Mouse (Mus musculus) hindbrain, embryonic 13.5 days (tissue): ENCODE results near the gene Gm6205. TPM values are rescaled to one million over a fixed set of nuclear protein-coding genes. Genes with fewer than 3 reads are reported as not detected.
"Not testable (repeated sequence)": the region's sequence is repeated elsewhere in the genome, so short reads cannot be mapped to it uniquely, and the experiment has no call there.

Source experiments
- ATAC-seq: fragments of 200-750 bp; cut with Nextera tagmentation; 2 replicates; pipeline ENCODE4 v1.8.0; 2017; ENCODE audit warnings: moderate TSS enrichment; ENCODE audit not compliant: low FRiP score
- H3K27ac ChIP-seq: fragments of 300-500 bp; sonication (generic); 2 replicates; pipeline ENCODE4 v1.5.1; 2015; ENCODE audit warnings: inconsistent platforms, mild to moderate bottlenecking, moderate library complexity
- H3K27me3 ChIP-seq: fragments of 300-500 bp; sonication (generic); 2 replicates; pipeline ENCODE4 v1.6.1; 2015; ENCODE audit warnings: mild to moderate bottlenecking, inconsistent platforms
- H3K36me3 ChIP-seq: fragments of 300-500 bp; sonication (generic); 2 replicates; pipeline ENCODE4 v1.6.1; 2015; ENCODE audit warnings: mild to moderate bottlenecking, inconsistent platforms
- H3K4me1 ChIP-seq: fragments of 300-500 bp; sonication (generic); replicated peaks from 2 replicates; pipeline ENCODE4 v1.6.1; 2015; ENCODE audit warnings: inconsistent platforms
- H3K4me2 ChIP-seq: fragments of 300-500 bp; sonication (generic); 2 replicates; pipeline ENCODE4 v1.6.1; 2015; ENCODE audit warnings: inconsistent platforms, mild to moderate bottlenecking, moderate library complexity
- H3K4me3 ChIP-seq: fragments of 300-500 bp; sonication (generic); 2 replicates; pipeline ENCODE4 v1.5.1; 2015; ENCODE audit warnings: mild to moderate bottlenecking, inconsistent platforms
- H3K9ac ChIP-seq: fragments of 300-500 bp; sonication (generic); 2 replicates; pipeline ENCODE4 v1.6.1; 2015; ENCODE audit warnings: mild to moderate bottlenecking, inconsistent platforms
- H3K9me3 ChIP-seq: fragments of 300-500 bp; sonication (generic); 2 replicates; pipeline ENCODE4 v1.6.1; 2016; ENCODE audit warnings: inconsistent platforms
- WGBS: fragments of 180-500 bp; shearing (Covaris S2); methylation state at CpG from one replicate; pipeline ENCODE4 v1.1.7; 2015; 5-methylcytosine and 5-hydroxymethylcytosine counted together
- polyA plus RNA-seq: library from polyadenylated mRNA; unstranded; fragments of >200 nt; fragmentation: Nextera tagmentation; extraction: Ambion mirVana; gene quantifications from 2 replicates; pipeline ENCODE4 v1.2.1, GENCODE M21; 2015

Gene Gm6205
- not detected in 2 replicates for polyA plus RNA-seq

DNA sequence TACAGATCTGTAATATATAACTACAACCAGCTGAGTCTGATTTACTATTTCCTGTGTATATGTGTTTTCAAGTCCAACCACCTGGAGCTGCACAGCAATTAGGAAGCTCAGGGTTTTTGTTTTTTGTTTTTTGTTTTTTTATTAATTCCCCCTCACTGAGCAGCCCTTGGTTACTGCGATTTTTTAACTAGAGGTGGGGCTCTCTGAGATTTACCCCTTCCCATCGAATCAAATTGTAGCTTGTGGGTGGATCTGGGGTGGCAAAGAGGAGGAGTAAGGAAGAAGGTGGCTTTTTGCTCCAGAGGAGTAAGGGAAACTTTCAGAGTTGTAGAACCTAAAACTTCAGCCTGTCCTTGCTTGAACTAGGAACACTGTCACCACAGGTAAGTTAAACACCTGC lies at the start of gene Gm6205:
Gene Gm6205 (plus strand): TSS at position 301 of the 400 bp plus-strand sequence.
- not testable (repeated sequence) for H3K4me2 ChIP-seq, H3K9me3 ChIP-seq, H3K9ac ChIP-seq, H3K27me3 ChIP-seq, ATAC-seq, H3K4me3 ChIP-seq, H3K36me3 ChIP-seq, H3K4me1 ChIP-seq, H3K27ac ChIP-seq
- no CpG with 5 or more reads among the region's 2 CpGs for WGBS

DNA sequence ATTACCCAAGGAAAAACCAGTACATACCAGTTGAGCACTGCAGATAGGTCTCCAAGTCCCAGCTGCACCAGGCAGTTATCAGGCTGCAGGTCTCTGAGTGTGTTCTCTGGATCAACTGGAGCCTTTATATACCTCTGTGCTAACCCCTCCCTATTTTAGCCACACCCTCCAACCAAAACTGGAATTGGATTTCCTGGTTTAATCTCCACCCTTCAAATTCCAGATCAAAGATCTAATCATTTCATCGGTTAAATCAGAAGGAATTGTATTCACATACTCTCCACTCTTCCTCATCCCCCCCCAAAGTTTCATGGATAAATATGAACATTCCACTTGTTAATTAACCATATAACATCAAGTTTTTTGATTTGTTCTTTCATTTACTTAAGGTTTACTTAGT lies 31.9 kb upstream of the Gm6205 start, which contains the start of gene Gm3147:
Gene Gm3147 (minus strand): TSS at position 101 of the 400 bp plus-strand sequence.
- not testable (repeated sequence) for H3K27ac ChIP-seq, H3K27me3 ChIP-seq, H3K9me3 ChIP-seq, ATAC-seq, H3K36me3 ChIP-seq, H3K9ac ChIP-seq, H3K4me3 ChIP-seq, H3K4me1 ChIP-seq, H3K4me2 ChIP-seq
- no CpG with 5 or more reads among the region's 1 CpGs for WGBS

DNA sequence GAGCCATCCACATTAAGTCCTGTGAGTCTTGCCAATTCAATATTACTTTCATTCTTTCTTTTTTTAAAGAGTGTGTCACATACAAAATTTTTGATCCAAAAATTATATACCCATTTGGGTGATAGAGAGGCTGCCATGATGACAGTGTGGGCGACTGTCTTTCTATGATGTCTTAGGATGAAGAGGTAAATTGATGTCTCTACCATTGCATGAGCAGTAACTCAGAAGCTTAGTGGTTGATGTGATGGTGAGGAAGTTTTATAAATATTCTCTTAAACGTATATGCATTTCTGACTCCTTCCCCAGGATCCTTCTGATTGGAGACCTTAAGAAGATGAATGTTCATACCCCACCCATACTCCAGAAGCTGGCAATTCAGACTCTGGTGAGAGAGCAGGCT lies 24.5 kb upstream of the Gm6205 start, which contains the start of gene Gm6509:
Gene Gm6509 (plus strand): TSS at position 301 of the 400 bp plus-strand sequence.
- not testable (repeated sequence) for H3K9ac ChIP-seq, H3K9me3 ChIP-seq, H3K27ac ChIP-seq, H3K4me2 ChIP-seq, ATAC-seq, H3K27me3 ChIP-seq, H3K36me3 ChIP-seq, H3K4me3 ChIP-seq, H3K4me1 ChIP-seq
- no CpG with 5 or more reads among the region's 2 CpGs for WGBS

Other genes with a start within 250 kb of the Gm6205 start
- not detected in 2 replicates for gene Gm7682, start 202.6 kb upstream of the Gm6205 start, polyA plus RNA-seq
- not detected in 2 replicates for gene Gm3139, start 122.1 kb upstream of the Gm6205 start, polyA plus RNA-seq
- not detected in 2 replicates for gene Gm3147, start 32.0 kb upstream of the Gm6205 start, polyA plus RNA-seq
- gene Gm6509, start 24.4 kb upstream of the Gm6205 start, polyA plus RNA-seq = not detected in 2 replicates
- gene Gm3183, start 217.1 kb downstream of the Gm6205 start, polyA plus RNA-seq = not detected in 2 replicates